ENCODE assay signal across 1 mouse cellular context in the genomic region with DNA sequence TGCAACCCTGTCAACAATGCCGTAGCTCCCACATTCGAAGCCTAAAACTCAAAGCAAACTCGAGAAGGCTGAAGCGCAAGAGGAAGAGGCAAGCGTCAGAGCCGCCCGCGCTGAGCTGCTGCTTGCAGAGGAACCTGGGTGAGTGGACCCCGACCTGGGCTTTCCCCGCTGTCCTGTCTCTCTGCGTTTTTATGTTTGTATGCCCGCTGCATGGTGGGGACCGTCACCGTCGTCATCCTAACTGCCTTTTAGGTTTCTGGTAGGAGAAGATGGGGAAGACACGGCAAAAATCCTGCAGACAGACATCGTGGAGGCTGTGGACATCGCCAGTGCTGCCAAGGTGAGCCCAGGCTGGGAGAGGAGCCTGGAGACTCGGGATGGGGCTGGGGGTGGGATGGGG.
TF ChIP-seq lines count a peak whose summit lies in the region.

No protein-coding gene starts in this region.

TF ChIP-seq in MEL, 35 proteins besides CTCF, POLR2A, EP300 and RAD21 (continued from another document):
- TF ChIP-seq POLR2AphosphoS5 (IDR thresholded peaks at IDR 0.05; ENCODE audit: borderline replicate concordance, low read depth, low read length): no peak
